Mouse (Mus musculus) cortical plate, adult 2 months (tissue): ENCODE data around the gene Slain1.

Source experiments
- CTCF ChIP-seq: fragments of 200-500 bp; IDR thresholded peaks from 2 replicates; pipeline ENCODE4 v1.5.1; 2011; ENCODE audit warnings: mild to moderate bottlenecking, control low read depth, low read length; ENCODE audit not compliant: insufficient read depth; ENCODE audit errors: extremely low read depth
- POLR2A ChIP-seq: fragments of 200-500 bp; IDR thresholded peaks from 2 replicates; pipeline ENCODE4 v1.6.1; 2011; ENCODE audit warnings: mild to moderate bottlenecking, low read length, control low read depth; ENCODE audit not compliant: insufficient read depth; ENCODE audit errors: extremely low read depth

DNA sequence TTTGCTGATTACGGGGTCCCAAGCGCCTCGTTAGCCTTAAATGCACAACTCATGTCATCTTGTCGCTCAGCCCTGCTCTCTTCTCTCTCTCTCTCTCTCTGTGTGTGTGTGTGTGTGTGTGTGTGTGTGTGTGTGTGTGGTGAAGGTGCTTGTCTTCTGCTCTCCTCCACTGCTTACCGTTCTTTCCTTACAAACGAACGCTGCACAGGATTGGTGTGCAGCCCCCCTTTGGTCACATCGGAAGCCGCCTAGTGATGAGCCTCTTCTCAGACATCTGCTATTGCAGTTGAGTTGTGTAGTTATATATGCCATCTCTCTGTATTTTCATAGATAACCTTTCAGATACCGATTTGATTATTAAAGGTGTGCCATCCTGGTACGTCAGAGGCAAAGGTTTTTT is 1.1 kb downstream of the Slain1 start:
- TF ChIP-seq POLR2A (no peak), CTCF (no peak)
